Mouse (Mus musculus): ENCODE results near the gene Gm45208.

DNA sequence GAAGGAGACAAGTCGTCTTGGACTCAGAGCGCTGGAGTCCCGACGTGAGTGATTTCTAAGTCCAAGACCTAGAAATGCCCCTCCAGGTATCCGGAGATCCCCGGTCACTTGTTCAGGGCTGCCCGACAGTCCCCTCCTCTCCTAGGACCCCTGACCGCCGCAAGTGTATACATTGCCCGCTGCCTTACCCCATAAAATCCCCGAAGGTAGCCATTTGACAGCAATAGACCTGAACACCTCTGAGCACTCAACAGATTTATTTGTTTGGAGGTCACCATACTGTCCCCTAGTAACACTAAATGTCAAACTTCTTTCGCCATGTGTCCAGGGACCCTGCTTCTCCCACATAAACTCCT lies 42.0 kb upstream of the Gm45208 start:
- TF ChIP-seq GATA1 (IDR thresholded peaks at IDR 0.05; ENCODE audit: low read length), result no peak
- no peak for TF ChIP-seq TAL1 (IDR thresholded peaks at IDR 0.05; ENCODE audit: low read length)
